Comparison of ENCODE assay signal across 31 mouse cellular contexts in genomic region chr6:44711089-44711488, GRCm38 (mm10).
"Had no signal": no experiment of that assay in that cellular context is flagged by ENCODE, and none has a peak within 500 bp of the region (broad histone marks: within the 10 kb centered on the region; RNA-seq: fewer than 3 reads in every experiment).

No protein-coding gene starts in this region.

- H3K27me3 ChIP-seq: limb, embryonic 12.5 days; limb, embryonic 13.5 days; limb, embryonic 15.5 days; liver, embryonic 12.5 days; liver, embryonic 13.5 days; liver, embryonic 15.5 days; lung, embryonic 15.5 days; megakaryocyte, embryonic 14.5 days; midbrain, embryonic 12.5 days; midbrain, embryonic 13.5 days; midbrain, embryonic 15.5 days had no signal

- ATAC-seq: liver, embryonic 12.5 days; liver, postnatal 0 days; lung, postnatal 0 days; midbrain, embryonic 13.5 days; midbrain, embryonic 15.5 days; midbrain, embryonic 16.5 days had no signal

- H3K4me3 ChIP-seq: limb, embryonic 10.5 days; limb, embryonic 12.5 days; limb, embryonic 13.5 days; limb, embryonic 15.5 days; liver, embryonic 12.5 days; liver, embryonic 13.5 days; liver, embryonic 15.5 days; lung, embryonic 15.5 days; megakaryocyte, embryonic 14.5 days; midbrain, embryonic 10.5 days; midbrain, embryonic 12.5 days; midbrain, embryonic 13.5 days; midbrain, embryonic 15.5 days; myocyte had no signal

- H3K36me3 ChIP-seq: limb, embryonic 10.5 days; limb, embryonic 12.5 days; limb, embryonic 13.5 days; limb, embryonic 15.5 days; liver, embryonic 12.5 days; liver, embryonic 13.5 days; liver, embryonic 15.5 days; lung, embryonic 15.5 days; midbrain, embryonic 10.5 days; midbrain, embryonic 12.5 days; midbrain, embryonic 13.5 days; midbrain, embryonic 15.5 days had no signal

- H3K9me3 ChIP-seq: limb, embryonic 10.5 days; limb, embryonic 12.5 days; limb, embryonic 13.5 days; limb, embryonic 15.5 days; liver, embryonic 12.5 days; liver, embryonic 13.5 days; liver, embryonic 15.5 days; lung, embryonic 15.5 days; megakaryocyte, embryonic 14.5 days; midbrain, embryonic 10.5 days; midbrain, embryonic 12.5 days; midbrain, embryonic 13.5 days; midbrain, embryonic 15.5 days had no signal

- H3K4me2 ChIP-seq: limb, embryonic 12.5 days; limb, embryonic 13.5 days; limb, embryonic 15.5 days; liver, embryonic 11.5 days; liver, embryonic 12.5 days; liver, embryonic 13.5 days; liver, embryonic 15.5 days; lung, embryonic 14.5 days; lung, embryonic 15.5 days; midbrain, embryonic 11.5 days; midbrain, embryonic 12.5 days; midbrain, embryonic 13.5 days; midbrain, embryonic 15.5 days had no signal

- H3K4me1 ChIP-seq: limb, embryonic 10.5 days; limb, embryonic 12.5 days; limb, embryonic 13.5 days; limb, embryonic 15.5 days; liver, embryonic 12.5 days; liver, embryonic 13.5 days; liver, embryonic 15.5 days; lung, embryonic 15.5 days; megakaryocyte, embryonic 14.5 days; midbrain, embryonic 10.5 days; midbrain, embryonic 12.5 days; midbrain, embryonic 13.5 days; midbrain, embryonic 15.5 days had no signal

- H3K27ac ChIP-seq: limb, embryonic 10.5 days; limb, embryonic 12.5 days; limb, embryonic 13.5 days; limb, embryonic 15.5 days; liver, embryonic 12.5 days; liver, embryonic 13.5 days; liver, embryonic 14.5 days; liver, embryonic 15.5 days; lung, embryonic 15.5 days; macrophage; midbrain, embryonic 10.5 days; midbrain, embryonic 12.5 days; midbrain, embryonic 13.5 days; midbrain, embryonic 15.5 days had no signal

- DNase-seq: left cerebral cortex, postnatal 4 days; liver; liver, embryonic 13.5 days; liver, postnatal 0 days; lung, adult 18-20 months; lung, adult 2 months; lung, embryonic 14.5 days; lung, postnatal 10 days; lung, postnatal 14 days; lung, postnatal 36 days; lung, postnatal 4 days; midbrain, embryonic 14.5 days had no signal

- H3K9ac ChIP-seq: limb, embryonic 12.5 days; limb, embryonic 13.5 days; limb, embryonic 15.5 days; liver, embryonic 12.5 days; liver, embryonic 13.5 days; liver, embryonic 14.5 days; liver, embryonic 15.5 days; liver, postnatal 0 days; lung, embryonic 14.5 days; lung, embryonic 15.5 days; midbrain, embryonic 12.5 days; midbrain, embryonic 13.5 days; midbrain, embryonic 15.5 days had no signal
